Mouse (Mus musculus) lung, embryonic 15.5 days (tissue): ENCODE measurements around the gene Osbpl11. TPM values are rescaled to one million over a fixed set of nuclear protein-coding genes. Genes with fewer than 3 reads are reported as not detected.
"Not testable (repeated sequence)": the region's sequence is repeated elsewhere in the genome, so short reads cannot be mapped to it uniquely, and the experiment has no call there.

Experiments used
- ATAC-seq: fragments of 200-750 bp; cut with Nextera tagmentation; 2 replicates; pipeline ENCODE4 v1.8.0; 2017; ENCODE audit warnings: moderate number of reproducible peaks, borderline replicate concordance; ENCODE audit not compliant: low FRiP score, low TSS enrichment; ENCODE audit errors: extremely low read depth
- H3K27ac ChIP-seq: fragments of 300-500 bp; sonication (generic); 2 replicates; pipeline ENCODE4 v1.5.1; 2015; ENCODE audit warnings: moderate library complexity, mild to moderate bottlenecking, inconsistent platforms
- H3K27me3 ChIP-seq: fragments of 300-500 bp; sonication (generic); 2 replicates; pipeline ENCODE4 v1.6.1; 2015; ENCODE audit warnings: inconsistent platforms
- H3K36me3 ChIP-seq: fragments of 300-500 bp; sonication (generic); 2 replicates; pipeline ENCODE4 v1.6.1; 2015; ENCODE audit warnings: inconsistent platforms
- H3K4me1 ChIP-seq: fragments of 300-500 bp; sonication (generic); 2 replicates; pipeline ENCODE4 v1.6.1; 2015; ENCODE audit warnings: inconsistent platforms
- H3K4me2 ChIP-seq: fragments of 300-500 bp; sonication (generic); 2 replicates; pipeline ENCODE4 v1.6.1; 2015; ENCODE audit warnings: inconsistent platforms, mild to moderate bottlenecking, moderate library complexity
- H3K4me3 ChIP-seq: fragments of 300-500 bp; sonication (generic); 2 replicates; pipeline ENCODE4 v1.5.1; 2015; ENCODE audit warnings: mild to moderate bottlenecking, inconsistent platforms
- H3K9ac ChIP-seq: fragments of 300-500 bp; sonication (generic); 2 replicates; pipeline ENCODE4 v1.6.1; 2015; ENCODE audit warnings: inconsistent platforms
- H3K9me3 ChIP-seq: fragments of 300-500 bp; sonication (generic); 2 replicates; pipeline ENCODE4 v1.6.1; 2016; ENCODE audit warnings: inconsistent platforms
- WGBS: fragments of 180-500 bp; shearing (Covaris S2); methylation state at CpG from one replicate; pipeline ENCODE4 v1.1.7; 2015; 5-methylcytosine and 5-hydroxymethylcytosine counted together
- polyA plus RNA-seq: library from polyadenylated mRNA; unstranded; fragments of >200 nt; fragmentation: Nextera tagmentation; extraction: Ambion mirVana; gene quantifications from 2 replicates; pipeline ENCODE4 v1.2.1, GENCODE M21; 2015

The Osbpl11 gene
- 19.1 and 20.0 TPM in 2 replicates for polyA plus RNA-seq

- peak within 1 kb of the TSS; percentile 95 for H3K9ac ChIP-seq
- peak; percentile 91 for ATAC-seq
- H3K36me3 ChIP-seq: no peaks in the 10 kb centered on the region
- H3K4me3 ChIP-seq: peak within 1 kb of the TSS; percentile 84
- H3K4me2 ChIP-seq: peak within 1 kb of the TSS; percentile 90
- H3K27me3 ChIP-seq: no peaks in the 10 kb centered on the region
- H3K27ac ChIP-seq: peak within 1 kb of the TSS; percentile 92
- H3K9me3 ChIP-seq: no peaks in the 10 kb centered on the region
- H3K4me1 ChIP-seq: peaks cover 26% of the 10 kb centered on the region
- WGBS: under 1% methylated on average over 27 of the region's 27 CpGs
Observed at GRCm38 (mm10) chr16:33184901-33185260, at the start of gene Osbpl11. Gene Osbpl11, plus strand, starts transcription at chr16:33185071.

- H3K9ac ChIP-seq: no peak overlapping the region
- H3K27ac ChIP-seq: no peak overlapping the region
- ATAC-seq: no peak
- no peaks in the 10 kb centered on the region for H3K27me3 ChIP-seq
- 66% methylated on average over 4 of the region's 4 CpGs for WGBS
- 0 out of 2 replicates have a peak, but pooled peaks cover 5% of the 10 kb centered on the region for H3K4me1 ChIP-seq
- H3K36me3 ChIP-seq: no peaks in the 10 kb centered on the region
- H3K9me3 ChIP-seq: no peaks in the 10 kb centered on the region
- no peak overlapping the region for H3K4me3 ChIP-seq
- H3K4me2 ChIP-seq: no peak overlapping the region
Observed at GRCm38 (mm10) chr16:33135167-33135566, 49.7 kb upstream of the Osbpl11 start.

GRCm38 (mm10) chr16:33139061-33139460, 45.8 kb upstream of the Osbpl11 start:
- not testable (repeated sequence) for H3K27me3 ChIP-seq, H3K9ac ChIP-seq, H3K4me3 ChIP-seq, H3K9me3 ChIP-seq, H3K4me2 ChIP-seq, H3K4me1 ChIP-seq, H3K36me3 ChIP-seq, ATAC-seq, H3K27ac ChIP-seq
- WGBS: 79% methylated on average over 6 of the region's 7 CpGs

GRCm38 (mm10) chr16:33141758-33142280, 43.1 kb upstream of the Osbpl11 start:
- Histone ChIP-seq H3K36me3 (no peaks in the 10 kb centered on the region), H3K9me3 (no peaks in the 10 kb centered on the region), H3K4me2 (no peak overlapping the region), H3K27me3 (no peaks in the 10 kb centered on the region), H3K4me3 (no peak overlapping the region), H3K27ac (no peak overlapping the region), H3K9ac (no peak overlapping the region), H3K4me1 (no peaks in the 10 kb centered on the region)
- no peak for ATAC-seq
- 47% methylated on average over 3 of the region's 3 CpGs for WGBS

GRCm38 (mm10) chr16:33143452-33143851, 41.4 kb upstream of the Osbpl11 start:
- no peaks in the 10 kb centered on the region for H3K27me3 ChIP-seq
- WGBS: 58% methylated on average over 2 of the region's 2 CpGs
- H3K9ac ChIP-seq: no peak overlapping the region

GRCm38 (mm10) chr16:33146185-33146584, 38.7 kb upstream of the Osbpl11 start:
- H3K9ac ChIP-seq: no peak overlapping the region
- WGBS: 90% methylated on average over 3 of the region's 3 CpGs
- no peaks in the 10 kb centered on the region for H3K36me3 ChIP-seq
- H3K9me3 ChIP-seq: no peaks in the 10 kb centered on the region
- H3K27ac ChIP-seq: no peak overlapping the region
- no peak overlapping the region for H3K4me3 ChIP-seq
- no peaks in the 10 kb centered on the region for H3K4me1 ChIP-seq
- H3K27me3 ChIP-seq: no peaks in the 10 kb centered on the region
- ATAC-seq: no peak
- H3K4me2 ChIP-seq: no peak overlapping the region

More at GRCm38 (mm10) chr16:33143452-33143851, 41.4 kb upstream of the Osbpl11 start:
- H3K4me2 ChIP-seq: no peak overlapping the region
- no peak overlapping the region for H3K4me3 ChIP-seq
- H3K36me3 ChIP-seq: no peaks in the 10 kb centered on the region
- no peaks in the 10 kb centered on the region for H3K4me1 ChIP-seq
- no peak for ATAC-seq
- no peak overlapping the region for H3K27ac ChIP-seq
- no peaks in the 10 kb centered on the region for H3K9me3 ChIP-seq

- H3K4me1 ChIP-seq: no peaks in the 10 kb centered on the region
- no peak overlapping the region for H3K9ac ChIP-seq
- H3K4me3 ChIP-seq: no peak overlapping the region
- H3K36me3 ChIP-seq: no peaks in the 10 kb centered on the region
- H3K4me2 ChIP-seq: no peak overlapping the region
- no peak overlapping the region for H3K27ac ChIP-seq
- no peak for ATAC-seq
- H3K27me3 ChIP-seq: no peaks in the 10 kb centered on the region
- H3K9me3 ChIP-seq: no peaks in the 10 kb centered on the region
- 81% methylated on average over 4 of the region's 4 CpGs for WGBS
Observed at GRCm38 (mm10) chr16:33148135-33148534, 36.7 kb upstream of the Osbpl11 start.

GRCm38 (mm10) chr16:33150875-33151274, 34.0 kb upstream of the Osbpl11 start:
- WGBS: 74% methylated on average over 9 of the region's 9 CpGs
- H3K27ac ChIP-seq, H3K9me3 ChIP-seq, H3K4me1 ChIP-seq, H3K36me3 ChIP-seq, ATAC-seq, H3K27me3 ChIP-seq, H3K4me3 ChIP-seq, H3K9ac ChIP-seq, H3K4me2 ChIP-seq: not testable (repeated sequence)

- H3K4me2 ChIP-seq: no peak overlapping the region
- no peak overlapping the region for H3K4me3 ChIP-seq
- no peak overlapping the region for H3K9ac ChIP-seq
- no peaks in the 10 kb centered on the region for H3K4me1 ChIP-seq
- no peaks in the 10 kb centered on the region for H3K27me3 ChIP-seq
- WGBS: 58% methylated on average over 8 of the region's 8 CpGs
- H3K9me3 ChIP-seq: no peaks in the 10 kb centered on the region
- no peak for ATAC-seq
- H3K27ac ChIP-seq: no peak overlapping the region
- H3K36me3 ChIP-seq: no peaks in the 10 kb centered on the region
Observed at GRCm38 (mm10) chr16:33151558-33151957, 33.3 kb upstream of the Osbpl11 start.

GRCm38 (mm10) chr16:33154992-33155391, 29.9 kb upstream of the Osbpl11 start:
- no peak overlapping the region for H3K4me3 ChIP-seq
- no peaks in the 10 kb centered on the region for H3K9me3 ChIP-seq
- H3K36me3 ChIP-seq: no peaks in the 10 kb centered on the region
- H3K4me2 ChIP-seq: no peak overlapping the region
- 49% methylated on average over 4 of the region's 4 CpGs for WGBS
- no peak for ATAC-seq
- H3K9ac ChIP-seq: no peak overlapping the region
- no peak overlapping the region for H3K27ac ChIP-seq
- H3K4me1 ChIP-seq: no peaks in the 10 kb centered on the region
- H3K27me3 ChIP-seq: no peaks in the 10 kb centered on the region

GRCm38 (mm10) chr16:33158006-33158405, 26.9 kb upstream of the Osbpl11 start:
- no peaks in the 10 kb centered on the region for H3K36me3 ChIP-seq
- no peak overlapping the region for H3K9ac ChIP-seq
- no peaks in the 10 kb centered on the region for H3K4me1 ChIP-seq
- H3K4me3 ChIP-seq: no peak overlapping the region
- H3K27ac ChIP-seq: no peak overlapping the region
- H3K4me2 ChIP-seq: no peak overlapping the region
- no peaks in the 10 kb centered on the region for H3K27me3 ChIP-seq
- H3K9me3 ChIP-seq: no peaks in the 10 kb centered on the region
- no peak for ATAC-seq
- WGBS: 85% methylated on average over 11 of the region's 11 CpGs

GRCm38 (mm10) chr16:33158590-33159071, 26.2 kb upstream of the Osbpl11 start:
- Histone ChIP-seq H3K4me1 (no peaks in the 10 kb centered on the region), H3K9me3 (no peaks in the 10 kb centered on the region), H3K27ac (no peak overlapping the region), H3K4me2 (no peak overlapping the region), H3K4me3 (no peak overlapping the region), H3K9ac (no peak overlapping the region), H3K36me3 (no peaks in the 10 kb centered on the region), H3K27me3 (no peaks in the 10 kb centered on the region)
- no peak for ATAC-seq
- WGBS: 87% methylated on average over 14 of the region's 14 CpGs

- Histone ChIP-seq H3K36me3 (no peaks in the 10 kb centered on the region), H3K9ac (no peak overlapping the region), H3K4me2 (no peak overlapping the region), H3K4me3 (no peak overlapping the region), H3K4me1 (no peaks in the 10 kb centered on the region), H3K9me3 (no peaks in the 10 kb centered on the region), H3K27ac (no peak overlapping the region), H3K27me3 (no peaks in the 10 kb centered on the region)
- WGBS: 84% methylated on average over 2 of the region's 2 CpGs
- ATAC-seq: no peak
Observed at GRCm38 (mm10) chr16:33159363-33159762, 25.5 kb upstream of the Osbpl11 start.
